Mouse (Mus musculus) olfactory bulb, adult 2 months (tissue): ENCODE measurements around the gene Olfr881. TPM values are rescaled to one million over a fixed set of nuclear protein-coding genes. Genes with fewer than 3 reads are reported as not detected.

Experiments used
- H3K27ac ChIP-seq: fragments of 200-500 bp; 2 replicates; pipeline ENCODE4 v1.5.1; 2012; ENCODE audit warnings: low read depth, low read length; ENCODE audit not compliant: insufficient read depth
- H3K4me1 ChIP-seq: fragments of 200-500 bp; 2 replicates; pipeline ENCODE4 v1.6.1; 2012; ENCODE audit warnings: low read length; ENCODE audit not compliant: control insufficient read depth, insufficient read depth
- H3K4me3 ChIP-seq: fragments of 200-500 bp; 2 replicates; pipeline ENCODE4 v1.5.1; 2012; ENCODE audit warnings: mild to moderate bottlenecking, low read depth, low read length, moderate library complexity; ENCODE audit not compliant: insufficient read depth
- CTCF ChIP-seq: fragments of 200-500 bp; IDR thresholded peaks from 2 replicates; pipeline ENCODE4 v1.5.1; 2012; ENCODE audit warnings: low read depth, mild to moderate bottlenecking, low read length, moderate library complexity; ENCODE audit not compliant: insufficient read depth
- POLR2A ChIP-seq: fragments of 200-500 bp; IDR thresholded peaks from 2 replicates; pipeline ENCODE4 v1.6.1; 2012; ENCODE audit warnings: mild to moderate bottlenecking, low read depth, low read length, moderate library complexity; ENCODE audit not compliant: insufficient read depth
- WGBS: fragments of 180-500 bp; shearing (Covaris S2); methylation state at CpG from one replicate; pipeline ENCODE4 v1.1.7; 2018; 5-methylcytosine and 5-hydroxymethylcytosine counted together
- polyA plus RNA-seq: library from polyadenylated mRNA; stranded (reverse); fragments of >200 nt; gene quantifications from 2 replicates; pipeline ENCODE4 v1.2.4, GENCODE M21; 2012; ENCODE audit warnings: low replicate concordance; ENCODE audit not compliant: missing spikeins, insufficient read depth, insufficient read length

Olfr881 gene
- polyA plus RNA-seq, result not detected in 2 replicates

GRCm38 (mm10) chr9:37991525-37991924 is at the start of gene Olfr881:
Olfr881 (plus strand) TSS chr9:37991825.
- no peak for TF ChIP-seq POLR2A
- TF ChIP-seq CTCF, result no peak
- H3K27ac ChIP-seq, result no peak within 1 kb of the TSS
- H3K4me1 ChIP-seq, result no peaks in the 10 kb centered on the region
- no peak within 1 kb of the TSS for H3K4me3 ChIP-seq

GRCm38 (mm10) chr9:37998581-37999204 is 7.1 kb downstream of the Olfr881 start:
- Histone ChIP-seq H3K4me1 (no peaks in the 10 kb centered on the region), H3K4me3 (no peak overlapping the region), H3K27ac (no peak overlapping the region)
- TF ChIP-seq CTCF (no peak), POLR2A (no peak)
- 41% methylated on average over 2 of the region's 2 CpGs for WGBS

DNA sequence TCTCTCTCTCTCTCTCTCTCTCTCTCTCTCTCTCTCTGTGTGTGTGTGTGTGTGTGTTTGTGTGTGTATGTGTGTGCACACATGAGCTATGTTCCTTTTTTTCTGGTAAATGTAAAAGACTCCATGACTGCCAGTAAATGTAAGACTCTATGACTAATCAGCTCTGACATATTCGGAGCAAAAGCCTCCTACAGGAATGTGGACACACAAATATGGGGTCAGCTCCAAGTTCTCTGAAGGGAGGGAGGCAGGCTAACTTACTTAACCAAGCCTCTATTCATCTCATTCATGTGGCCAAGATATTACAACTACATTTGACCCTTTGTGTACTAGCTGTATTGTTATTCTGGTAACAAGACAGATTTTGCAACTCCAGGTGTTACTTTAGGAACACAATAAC is 8.4 kb downstream of the Olfr881 start:
- 41% methylated on average over 1 of the region's 1 CpGs for WGBS
- H3K27ac ChIP-seq, result no peak overlapping the region
- H3K4me3 ChIP-seq, result no peak overlapping the region
- TF ChIP-seq CTCF, result no peak
- TF ChIP-seq POLR2A, result no peak
- H3K4me1 ChIP-seq, result no peaks in the 10 kb centered on the region

DNA sequence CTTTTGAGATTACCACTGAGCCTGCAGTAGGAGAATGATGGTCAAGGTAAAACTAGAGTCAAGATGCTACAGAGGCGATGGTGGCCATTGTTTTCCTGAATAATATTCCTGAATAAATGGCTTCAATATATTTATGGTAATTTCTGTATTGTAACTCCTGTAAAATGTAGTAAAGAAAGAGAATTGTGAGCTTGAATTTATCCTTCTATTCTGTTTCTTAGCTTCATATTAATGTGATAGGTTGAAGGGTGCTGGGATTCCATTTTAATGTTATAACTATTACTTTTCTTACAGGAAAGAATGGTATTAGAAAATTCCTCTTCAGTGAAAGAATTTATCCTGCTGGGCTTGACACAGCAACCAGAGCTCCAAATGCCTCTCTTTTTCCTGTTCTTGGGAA is 33.9 kb downstream of the Olfr881 start, which contains the start of gene Olfr883:
Gene Olfr883, plus strand, starts transcription at position 301 of the 400 bp plus-strand sequence.
- TF ChIP-seq CTCF (no peak), POLR2A (no peak)
- H3K4me3 ChIP-seq, result no peak within 1 kb of the TSS
- 84% methylated on average over 1 of the region's 1 CpGs for WGBS
- no peak within 1 kb of the TSS for H3K27ac ChIP-seq
- H3K4me1 ChIP-seq, result no peaks in the 10 kb centered on the region

Other genes starting within 250 kb of the Olfr881 start
- gene Olfr874, start 246.7 kb upstream of the Olfr881 start, polyA plus RNA-seq, result not detected in 2 replicates
- not detected in 2 replicates for gene Olfr875, start 220.0 kb upstream of the Olfr881 start, polyA plus RNA-seq
- gene Olfr876, start 188.8 kb upstream of the Olfr881 start, polyA plus RNA-seq, result not detected in 2 replicates
- gene Olfr877, start 137.6 kb upstream of the Olfr881 start, polyA plus RNA-seq, result not detected in 2 replicates
- gene Olfr145, start 95.1 kb upstream of the Olfr881 start, polyA plus RNA-seq, result not detected in 2 replicates
- gene Olfr878, start 74.0 kb upstream of the Olfr881 start, polyA plus RNA-seq, result not detected in 2 replicates
- gene Olfr883, start 34.0 kb downstream of the Olfr881 start, polyA plus RNA-seq, result not detected in 2 replicates
- gene Olfr884, start 54.7 kb downstream of the Olfr881 start, polyA plus RNA-seq, result not detected in 2 replicates
- gene Olfr885, start 69.5 kb downstream of the Olfr881 start, polyA plus RNA-seq, result not detected in 2 replicates
- not detected in 2 replicates for gene Olfr887, start 92.2 kb downstream of the Olfr881 start, polyA plus RNA-seq
- not detected in 2 replicates for gene Olfr888, start 116.3 kb downstream of the Olfr881 start, polyA plus RNA-seq
- gene Olfr889, start 123.4 kb downstream of the Olfr881 start, polyA plus RNA-seq, result not detected in 2 replicates
- not detected in 2 replicates for gene Olfr890, start 150.7 kb downstream of the Olfr881 start, polyA plus RNA-seq
- gene Olfr891, start 189.0 kb downstream of the Olfr881 start, polyA plus RNA-seq, result not detected in 2 replicates
- not detected in 2 replicates for gene Olfr893, start 216.5 kb downstream of the Olfr881 start, polyA plus RNA-seq
- not detected in 2 replicates for gene Olfr894, start 226.2 kb downstream of the Olfr881 start, polyA plus RNA-seq